Mouse (Mus musculus): ENCODE measurements around the gene Zfp366. TPM values are rescaled to one million over a fixed set of nuclear protein-coding genes. Genes with fewer than 3 reads are reported as not detected.

Gene Zfp366
- total RNA-seq, 2 experiments from 2014 or later: 13.4 to 16.9 TPM

DNA sequence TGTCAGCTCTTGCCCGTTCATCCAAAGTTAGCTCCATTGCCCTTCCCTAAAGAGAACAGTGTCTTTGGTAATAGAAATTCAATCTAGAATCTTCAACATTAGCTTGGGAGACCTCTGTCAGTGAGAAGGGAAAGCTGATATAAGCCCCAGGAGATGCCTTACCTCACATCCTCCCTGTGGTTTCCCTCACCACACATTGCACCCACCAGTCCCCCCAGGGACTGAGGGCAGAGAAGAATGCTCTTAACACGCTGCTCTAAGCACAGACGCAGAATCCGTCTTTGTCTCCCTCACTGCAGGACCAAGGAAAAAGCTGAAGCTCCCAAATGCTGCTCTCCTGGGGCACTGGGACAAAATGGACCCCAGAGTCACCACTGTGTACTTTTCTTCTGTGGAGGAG is 58.3 kb downstream of the Zfp366 start:
- no peak for DNase-seq
- intact Hi-C loops (cut with DNase I): loop anchor here (5.0 kb wide), 1 partner anchor 74 kb away; no protein-coding TSS in a partner anchor

DNA sequence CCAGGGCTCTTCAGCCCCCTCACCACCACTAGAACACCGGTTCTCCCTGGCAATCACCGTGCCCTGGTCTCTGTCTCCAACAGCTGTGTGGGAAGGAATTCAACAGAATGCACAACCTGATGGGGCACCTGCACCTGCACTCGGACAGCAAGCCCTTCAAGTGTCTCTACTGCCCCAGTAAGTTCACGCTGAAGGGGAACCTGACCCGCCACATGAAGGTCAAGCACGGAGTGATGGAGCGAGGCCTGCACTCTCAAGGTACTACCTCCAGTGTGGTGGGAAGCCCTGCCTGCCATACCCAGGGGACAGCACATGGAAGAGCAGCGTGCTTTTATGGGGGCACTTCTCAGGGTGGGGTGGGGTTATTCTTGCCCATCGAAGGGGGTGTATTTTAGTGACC is 59.2 kb downstream of the Zfp366 start:
- no peak for DNase-seq
- intact Hi-C loops (cut with DNase I): loop anchor here (5.0 kb wide), 1 partner anchor 73 kb away; no protein-coding TSS in a partner anchor

DNA sequence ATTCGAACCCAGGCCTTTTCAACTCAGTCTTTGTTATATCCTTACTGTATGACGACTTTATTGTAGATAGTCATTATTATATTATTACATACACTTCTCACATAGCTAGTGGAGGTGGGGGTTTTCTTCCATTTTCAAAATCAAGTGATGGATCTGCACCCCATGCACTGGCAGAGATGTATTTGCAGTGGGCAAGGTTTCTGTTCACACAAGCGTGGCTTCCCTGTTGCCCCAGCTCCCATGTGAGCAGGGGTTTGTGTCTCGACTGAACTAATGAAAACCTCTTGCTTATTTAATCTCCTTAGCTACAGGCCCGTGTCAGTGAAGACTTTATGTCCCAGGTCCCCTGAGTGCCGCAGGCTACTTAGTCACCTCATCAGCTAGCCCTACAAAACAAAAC is 59.8 kb downstream of the Zfp366 start:
- DNase-seq: no peak
- intact Hi-C loops (cut with DNase I): loop anchor here (5.0 kb wide), 1 partner anchor 73 kb away; no protein-coding TSS in a partner anchor

DNA sequence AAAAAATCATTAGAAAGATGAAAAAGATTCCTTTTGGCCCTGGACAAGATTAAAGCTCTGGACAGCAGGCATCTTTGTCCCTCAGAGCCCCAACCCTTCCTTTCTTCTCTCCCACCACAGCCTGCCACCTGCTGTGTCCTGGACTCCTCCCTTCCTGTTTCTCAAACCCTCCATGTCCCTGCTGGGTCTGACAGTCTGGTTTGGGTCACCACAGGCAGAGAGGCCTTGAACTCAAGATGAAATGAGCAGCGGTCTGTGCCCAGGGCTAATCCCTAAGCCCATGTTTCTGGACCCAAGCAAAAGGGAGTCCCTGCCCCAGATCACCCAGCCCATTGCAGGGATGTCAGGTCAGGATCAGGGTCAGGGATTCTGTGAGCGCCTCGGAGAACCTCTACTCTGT is 60.3 kb downstream of the Zfp366 start:
- intact Hi-C loops (cut with DNase I): loop anchor here (5.0 kb wide), 1 partner anchor 72 kb away; no protein-coding TSS in a partner anchor

DNA sequence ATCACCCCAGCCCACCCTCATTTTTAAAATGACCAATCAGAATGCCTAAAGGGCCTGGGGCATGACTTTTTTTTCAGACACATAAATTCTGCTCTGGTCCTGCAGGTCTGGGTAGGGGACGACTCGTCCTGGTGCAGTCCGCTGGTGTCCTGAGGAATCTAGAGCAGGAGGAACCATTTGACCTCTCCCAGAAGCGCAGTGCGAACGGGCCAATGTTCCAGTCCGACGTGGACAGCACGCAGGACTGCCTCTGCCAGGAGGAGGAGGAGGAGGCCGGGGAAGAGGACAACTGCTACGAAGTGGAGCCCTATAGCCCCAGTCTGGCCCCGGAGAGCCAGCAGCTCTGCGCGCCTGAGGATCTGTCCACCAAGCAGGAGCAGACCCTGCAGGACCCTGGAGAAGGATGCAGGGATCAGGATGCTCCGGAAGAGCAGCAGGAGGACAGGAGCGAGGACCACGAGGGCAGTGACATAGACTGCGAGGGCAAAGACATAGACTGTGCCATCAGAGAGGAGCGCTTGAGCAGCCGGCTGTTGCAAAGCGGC is 61.4 kb downstream of the Zfp366 start:
- intact Hi-C loops (cut with DNase I): no loop called here
- no peak for DNase-seq

More for the DNA sequence above, 60.3 kb downstream of the Zfp366 start:
- no peak for DNase-seq

DNA sequence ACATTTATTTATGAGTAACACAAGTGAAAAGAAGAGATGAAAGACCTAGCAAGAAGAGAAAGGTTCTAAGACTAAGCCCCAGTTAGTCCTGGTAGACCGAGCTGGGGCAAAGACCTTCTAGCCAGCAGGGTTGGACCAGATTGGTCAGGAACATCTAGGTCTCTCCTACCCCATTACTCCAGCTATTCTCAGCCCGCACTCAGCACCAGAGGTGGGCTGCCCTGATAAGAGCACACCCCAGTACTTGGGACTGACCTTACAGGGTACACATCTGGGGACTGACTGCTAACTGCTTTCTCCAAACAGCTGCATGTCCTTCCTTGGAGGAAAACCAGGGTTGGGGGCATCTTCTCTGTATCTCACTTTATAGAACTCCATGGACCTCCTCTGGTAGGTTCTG is 66.2 kb downstream of the Zfp366 start:
- intact Hi-C loops (cut with DNase I): no loop called here
- DNase-seq: no peak

DNA sequence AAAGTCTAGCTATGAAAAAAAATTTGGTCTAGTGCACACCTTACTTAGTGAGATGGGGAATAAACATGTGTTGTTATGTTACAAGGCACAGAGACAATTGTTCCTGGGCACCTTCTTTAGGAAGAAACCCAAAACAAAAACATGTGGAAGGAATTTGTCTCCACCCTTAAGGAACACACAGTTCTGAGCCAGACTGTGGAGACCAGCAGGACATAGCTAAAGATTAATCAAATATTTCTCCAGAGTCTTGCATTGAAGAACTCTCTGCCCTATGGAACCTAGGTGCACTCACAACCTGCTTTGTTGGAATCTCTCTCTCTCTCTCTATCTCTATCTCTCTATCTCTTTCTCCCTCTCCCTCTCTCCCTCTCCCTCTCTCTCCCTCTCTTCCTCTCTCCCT is 69.6 kb downstream of the Zfp366 start:
- intact Hi-C loops (cut with DNase I): no loop called here

DNA sequence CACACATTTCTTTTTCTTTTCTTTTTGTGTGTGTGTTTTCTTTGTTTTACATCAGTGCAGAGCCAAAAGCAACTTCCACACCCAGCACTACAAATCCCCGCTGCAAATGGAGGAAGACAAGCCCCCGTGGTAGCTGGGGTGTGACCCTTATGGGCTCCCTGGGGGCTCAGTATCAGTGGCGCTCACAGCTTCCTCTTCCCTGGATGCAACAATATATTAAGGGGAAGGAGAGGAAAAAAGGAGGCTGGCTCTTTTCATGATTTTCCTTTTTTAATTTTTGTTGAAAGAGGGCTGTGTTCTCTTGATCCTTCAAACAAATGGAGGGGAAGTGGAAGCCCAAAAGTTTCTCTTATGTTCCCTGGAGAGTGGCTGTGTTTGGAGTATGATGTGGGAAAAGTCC is 70.2 kb downstream of the Zfp366 start:
- peak; percentile 46 to 48 for DNase-seq
- intact Hi-C loops (cut with DNase I): loop anchor here (5.0 kb wide), 1 partner anchor 48 kb away; no protein-coding TSS in a partner anchor

More for the DNA sequence above, 69.6 kb downstream of the Zfp366 start:
- DNase-seq: no peak

DNA sequence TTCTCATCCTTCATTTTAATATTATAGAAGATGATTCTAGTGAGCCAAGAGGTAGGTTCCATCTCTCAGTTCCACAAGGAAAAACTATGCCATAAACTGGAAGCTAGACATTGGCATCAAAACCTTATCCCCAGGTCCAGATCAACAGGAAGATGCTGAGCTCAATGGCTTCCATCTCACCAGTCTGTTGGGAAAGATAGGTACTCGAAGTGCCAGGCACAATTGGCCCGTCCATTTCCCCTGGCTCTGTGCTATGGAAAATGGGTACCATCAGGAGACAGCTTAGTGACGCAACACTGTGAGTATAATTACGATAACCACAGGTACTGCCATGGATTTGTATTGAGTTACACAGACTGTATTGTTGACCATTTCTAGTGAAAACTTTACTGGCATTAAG is 72.3 kb downstream of the Zfp366 start:
- intact Hi-C loops (cut with DNase I): loop anchor here (5.0 kb wide), 1 partner anchor 45 kb away; no protein-coding TSS in a partner anchor
- DNase-seq: no peak

DNA sequence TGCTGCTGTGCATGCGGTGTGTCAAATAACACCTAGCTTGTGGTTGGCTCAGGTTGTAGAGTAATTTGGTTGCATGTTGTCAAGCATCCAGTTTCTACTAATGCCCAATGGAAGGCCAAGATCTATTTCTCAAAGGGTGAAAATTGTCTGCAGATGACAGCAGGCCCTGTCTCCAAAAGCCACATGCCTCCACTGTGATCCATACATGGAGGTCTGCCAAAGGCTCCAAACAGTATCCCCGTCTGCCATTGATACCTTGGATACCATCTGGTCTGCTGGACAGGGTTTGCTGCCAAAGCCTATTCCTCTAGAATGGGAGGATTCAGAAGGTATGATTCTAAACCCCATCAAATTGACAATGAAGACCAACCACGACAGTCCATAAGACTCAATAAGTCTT is 74.1 kb downstream of the Zfp366 start:
- no peak for DNase-seq
- intact Hi-C loops (cut with DNase I): loop anchor here (5.0 kb wide), 1 partner anchor 44 kb away; no protein-coding TSS in a partner anchor

DNA sequence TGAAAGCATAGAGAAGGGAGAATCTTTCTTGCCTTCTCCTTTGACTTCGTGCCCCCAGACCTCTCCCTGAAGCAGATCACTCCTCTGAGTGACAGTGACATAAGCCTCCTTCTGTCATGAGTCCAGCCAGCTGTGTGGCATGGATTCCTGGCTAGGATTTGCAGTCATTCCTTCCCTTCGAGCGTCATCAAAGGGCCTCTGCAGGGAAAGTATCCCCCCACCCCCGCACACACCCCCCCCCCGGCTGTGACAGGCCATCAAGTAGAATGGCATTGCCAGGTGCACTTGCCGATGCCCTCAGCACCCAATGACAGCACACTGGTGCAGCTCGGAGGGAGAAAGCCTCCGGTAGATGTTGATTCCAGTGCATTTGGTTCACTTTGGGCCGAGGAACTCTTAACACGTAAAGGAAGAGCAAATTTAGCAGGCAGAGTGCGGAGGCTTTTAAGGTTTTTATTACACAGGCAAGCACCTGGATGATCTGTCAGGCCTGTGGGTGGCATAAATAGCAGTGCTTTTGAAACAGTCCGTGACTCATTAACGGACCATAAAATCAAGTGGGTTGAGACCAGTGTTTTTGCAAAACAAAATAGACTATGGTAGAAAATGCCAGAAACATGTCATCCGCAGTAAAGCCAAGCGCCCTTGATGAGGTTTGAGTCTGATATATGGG is 75.0 kb downstream of the Zfp366 start:
- no peak for DNase-seq
- intact Hi-C loops (cut with DNase I): loop anchor here (5.0 kb wide), 1 partner anchor 43 kb away; no protein-coding TSS in a partner anchor

DNA sequence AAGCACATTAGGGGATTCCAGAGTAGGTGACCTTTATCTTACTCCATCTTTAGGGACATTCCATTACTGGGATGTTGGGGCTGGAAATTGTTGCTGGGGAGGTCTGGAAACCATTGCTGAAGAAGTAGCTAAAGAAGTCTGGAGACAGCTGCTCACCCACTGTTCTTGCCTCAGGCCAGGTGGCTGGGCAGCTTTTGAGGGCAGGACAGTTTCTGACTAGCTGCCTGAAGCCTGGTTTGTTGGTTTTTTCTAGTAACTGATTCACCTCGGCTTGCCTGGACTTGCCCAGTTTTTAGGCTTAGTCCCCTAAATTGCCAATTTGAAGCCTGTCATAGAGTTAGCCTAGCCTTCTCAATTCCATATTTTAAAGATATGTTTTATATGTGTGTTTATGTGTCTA is 77.8 kb downstream of the Zfp366 start:
- intact Hi-C loops (cut with DNase I): no loop called here
- no peak for DNase-seq

DNA sequence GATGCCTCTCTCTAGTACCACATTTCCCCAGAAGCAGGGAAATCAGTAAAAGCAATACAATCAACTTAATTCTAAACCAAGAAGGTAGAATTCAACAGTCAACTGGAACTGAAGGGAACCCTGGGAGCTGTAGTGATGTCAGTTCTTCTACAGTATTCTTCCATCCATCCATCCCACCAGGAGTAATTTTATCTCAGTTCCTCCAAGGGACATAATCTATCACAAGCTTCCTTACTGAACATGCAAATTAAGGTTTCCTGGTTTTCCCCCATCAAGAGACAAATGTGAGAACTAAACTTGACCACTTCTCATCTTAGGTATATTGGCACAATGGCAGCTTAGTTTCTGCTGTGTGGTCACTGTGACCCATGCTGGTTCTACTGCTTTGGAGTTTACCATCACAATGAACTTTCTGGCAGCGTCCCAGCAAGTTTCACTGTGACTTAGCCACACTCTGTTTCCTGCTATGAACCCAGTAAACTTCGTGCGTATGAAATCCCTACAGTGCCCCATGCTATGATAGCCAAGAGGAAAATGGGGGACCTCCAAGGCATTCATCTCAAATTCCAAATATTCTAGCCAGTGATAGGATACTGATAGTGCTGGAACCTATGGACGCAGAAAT is 78.6 kb downstream of the Zfp366 start:
- no peak for DNase-seq
- intact Hi-C loops (cut with DNase I): no loop called here

DNA sequence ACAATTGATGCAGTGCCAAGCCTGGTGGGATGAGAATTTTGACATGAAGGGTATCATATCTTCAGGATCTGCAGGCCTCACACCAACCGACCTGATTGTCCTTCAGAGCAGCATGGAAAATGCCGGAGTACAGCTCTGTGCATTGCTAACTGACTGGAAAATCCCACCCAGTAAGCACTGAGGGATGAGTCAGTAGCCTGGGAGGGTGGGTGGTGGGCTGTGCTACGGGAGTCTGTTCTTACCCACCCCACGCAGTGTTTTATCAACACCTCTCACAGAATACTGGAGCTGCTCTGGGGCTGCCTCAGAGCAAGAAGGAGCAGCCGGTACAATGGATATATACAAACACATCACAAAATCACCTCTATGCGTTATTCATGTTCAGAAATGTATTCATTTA is 79.9 kb downstream of the Zfp366 start:
- intact Hi-C loops (cut with DNase I): no loop called here
- no peak for DNase-seq

DNA sequence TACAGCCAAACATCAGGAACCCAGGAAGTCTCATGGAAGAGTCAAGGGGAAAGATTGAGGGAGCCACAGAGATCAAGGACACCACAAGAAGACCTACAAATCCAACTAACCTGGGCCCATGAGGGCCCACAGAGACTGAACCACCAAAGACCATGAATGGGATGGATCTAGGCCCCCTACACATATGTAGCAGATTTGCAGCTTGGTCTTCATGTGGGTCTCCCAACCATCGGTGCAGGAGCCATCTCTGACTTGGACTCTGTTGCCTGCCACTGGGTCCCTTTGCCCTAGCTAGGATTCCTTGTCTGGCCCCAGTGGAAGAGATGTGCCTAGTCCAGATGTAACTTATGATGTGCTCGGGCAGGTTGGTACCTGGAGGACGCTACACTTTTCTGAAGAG is 87.4 kb downstream of the Zfp366 start:
- no peak for DNase-seq
- intact Hi-C loops (cut with DNase I): no loop called here

DNA sequence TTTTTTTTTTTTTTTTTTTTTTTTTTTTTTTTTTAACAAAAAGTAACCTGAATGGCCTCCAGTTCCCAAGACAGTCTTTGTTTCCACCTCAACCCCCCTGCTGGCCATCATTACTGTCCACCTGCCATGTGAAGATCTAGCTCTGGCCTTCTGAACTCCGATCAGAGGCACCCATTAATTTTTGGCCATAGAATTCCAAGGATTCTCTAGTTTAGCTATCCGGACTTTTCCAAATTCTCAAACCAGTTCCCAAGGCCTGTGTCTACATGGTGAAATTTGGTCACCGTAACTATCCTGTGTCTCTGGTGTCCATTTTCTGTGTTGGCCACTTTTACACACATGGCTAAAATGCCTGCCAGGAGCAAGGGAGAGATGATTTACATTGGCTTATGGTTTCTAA is 92.9 kb downstream of the Zfp366 start:
- intact Hi-C loops (cut with DNase I): no loop called here
- no peak for DNase-seq

DNA sequence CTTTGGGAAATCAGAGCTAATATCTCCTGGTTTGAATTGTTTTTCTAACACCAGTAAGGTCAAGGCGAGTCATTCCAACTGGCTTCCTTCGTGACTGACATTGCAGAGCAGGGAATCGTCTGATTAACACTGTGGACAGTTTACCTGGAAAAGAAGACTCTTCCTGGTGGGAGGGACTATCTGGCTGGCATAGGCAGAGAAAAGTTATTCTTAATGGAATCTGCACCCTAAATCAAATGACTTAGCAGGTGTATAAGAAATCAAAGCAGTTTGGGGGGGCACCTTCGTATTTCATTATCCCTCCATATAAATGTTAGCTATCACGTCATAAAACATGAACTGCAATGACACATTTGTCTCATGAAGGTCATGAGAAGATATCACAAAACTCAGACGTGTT is 93.9 kb downstream of the Zfp366 start:
- no peak for DNase-seq
- intact Hi-C loops (cut with DNase I): no loop called here

DNA sequence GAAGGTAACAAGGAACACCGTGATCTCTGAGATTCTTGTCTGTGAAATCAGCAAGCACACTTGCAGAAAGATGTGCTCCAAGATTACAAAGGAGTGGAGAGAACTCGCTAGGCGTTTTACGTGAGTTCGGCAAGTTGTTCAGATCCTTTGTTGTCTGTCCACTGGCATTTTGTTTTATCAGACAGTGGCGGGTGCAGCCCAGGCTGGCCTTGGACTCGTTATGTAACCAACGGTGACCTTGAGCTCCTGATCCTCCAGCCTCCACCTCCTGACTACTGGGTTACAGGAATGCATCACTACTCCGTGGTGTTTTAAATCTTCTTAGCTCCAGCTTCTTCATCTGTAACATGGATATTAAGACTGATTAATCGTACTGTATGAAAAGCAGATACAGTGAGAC is 94.7 kb downstream of the Zfp366 start:
- intact Hi-C loops (cut with DNase I): no loop called here
- peak in 1 of 2 experiments; percentile 21 for DNase-seq

DNA sequence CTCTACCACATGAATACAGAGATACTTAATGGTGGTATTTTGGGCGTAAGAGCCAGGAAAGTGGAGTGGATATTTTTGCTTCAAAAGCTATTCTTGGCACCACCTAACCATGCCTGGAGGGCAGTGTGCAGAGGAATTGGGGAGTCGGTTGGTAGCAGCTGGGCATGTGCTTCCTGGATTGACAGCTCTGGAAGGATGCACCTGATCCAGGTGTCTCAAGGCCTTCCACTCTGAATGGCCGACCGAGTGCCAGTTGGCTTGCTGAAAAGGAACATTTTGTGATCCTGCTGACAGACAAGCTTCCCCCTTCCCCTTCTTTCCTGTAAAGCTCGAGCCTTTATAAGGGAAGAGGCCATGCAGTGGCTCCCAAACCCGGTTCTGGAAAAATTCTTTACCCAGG is 98.3 kb downstream of the Zfp366 start:
- intact Hi-C loops (cut with DNase I): no loop called here
- DNase-seq: no peak

DNA sequence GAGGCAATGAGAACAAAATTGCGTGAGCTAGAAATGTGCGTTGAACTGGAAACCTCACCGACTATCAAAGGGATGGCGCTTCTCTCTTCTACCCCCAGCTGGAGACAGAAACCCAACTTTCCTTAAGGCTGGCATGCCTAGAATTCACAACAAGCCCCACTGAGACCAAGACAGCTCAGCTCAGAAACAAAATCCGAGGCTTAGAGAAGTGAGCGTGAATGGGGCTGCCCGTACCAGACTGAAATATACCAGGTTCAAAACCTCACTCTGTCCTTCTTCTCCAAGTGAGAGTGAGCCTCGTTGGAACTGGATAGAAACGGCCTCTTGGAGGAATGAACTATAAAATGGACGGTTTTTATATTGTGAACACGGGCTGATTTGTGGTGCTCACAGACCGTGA is 99.3 kb downstream of the Zfp366 start:
- intact Hi-C loops (cut with DNase I): no loop called here
- no peak for DNase-seq

DNA sequence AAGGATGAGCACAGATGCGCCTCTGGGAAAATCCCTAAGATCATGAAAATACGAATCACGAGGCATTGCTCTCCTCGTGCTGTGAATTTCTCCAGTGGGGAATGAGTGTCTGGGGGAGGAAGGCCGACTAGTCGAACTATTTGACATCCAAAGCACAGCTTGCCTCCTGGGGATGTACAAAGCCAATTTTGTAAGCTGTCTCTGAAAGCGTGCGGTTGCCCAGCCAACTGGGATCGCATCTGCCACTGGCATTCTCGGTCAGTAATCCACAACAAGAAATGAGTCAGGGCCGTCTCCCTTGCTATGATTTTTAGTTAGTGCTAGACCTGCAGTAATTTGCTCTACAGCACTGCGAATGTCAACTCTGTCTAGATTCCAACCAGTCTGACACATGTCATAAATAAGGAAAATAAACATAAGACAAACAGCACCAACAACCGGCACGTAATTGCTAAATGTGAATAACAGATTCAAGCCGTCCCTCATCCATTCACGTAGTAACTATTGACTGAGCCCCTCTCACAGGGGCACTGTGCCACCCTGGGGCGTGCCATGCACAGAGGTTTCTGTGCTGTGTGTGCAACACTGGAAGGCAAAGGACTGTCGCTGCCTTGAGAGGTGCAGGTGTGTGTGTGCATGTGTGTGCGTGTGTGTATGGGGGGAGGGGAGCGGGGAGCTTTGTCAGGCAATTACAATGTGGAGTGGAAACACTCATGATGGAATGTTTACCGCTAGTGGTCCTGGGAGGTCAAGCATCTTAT is 100.0 kb downstream of the Zfp366 start:
- intact Hi-C loops (cut with DNase I): no loop called here
- DNase-seq: no peak
